Comparison of ENCODE assay signal across 23 mouse cellular contexts in the genomic region with DNA sequence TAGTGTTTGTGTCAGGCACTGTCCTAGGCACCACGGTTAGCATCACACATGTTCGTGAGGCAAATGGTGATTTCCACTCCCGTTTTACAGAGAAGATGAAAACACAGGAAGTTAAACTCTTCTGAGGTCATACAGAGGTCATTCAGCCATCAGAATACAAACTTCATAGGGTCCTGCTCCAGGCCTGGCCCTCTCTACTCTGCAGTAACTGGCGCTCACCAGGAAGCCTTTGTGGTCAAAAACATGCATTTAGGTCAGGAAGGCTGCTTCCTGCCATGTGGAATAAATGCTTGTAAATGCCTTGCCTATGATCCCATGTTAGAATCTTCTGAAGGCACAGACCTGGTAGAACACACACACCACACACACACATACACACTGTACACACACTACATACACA. TPM values are rescaled to one million over a fixed set of nuclear protein-coding genes. Genes with fewer than 3 reads are reported as not detected.
DNase-seq lines count a peak whose midpoint lies in the region; ATAC-seq and TF ChIP-seq lines count a peak whose summit lies in the region.
"Had no signal": no experiment of that assay in that cellular context is flagged by ENCODE, and none has a peak within 500 bp of the region (broad histone marks: within the 10 kb centered on the region; RNA-seq: fewer than 3 reads in every experiment).

No protein-coding gene starts in this region.

- TF ChIP-seq CTCF in kidney, adult 2 months (conservative IDR thresholded peaks at IDR 0.05; ENCODE audit: insufficient read depth, insufficient read length, low read depth, low read length): no peak

- H3K9ac ChIP-seq in liver, embryonic 11.5 days (ENCODE audit: low read depth, low read length): no peak overlapping the region
- H3K9ac ChIP-seq in liver, embryonic 15.5 days: no peak overlapping the region
- H3K9ac ChIP-seq in intestine, embryonic 16.5 days (ENCODE audit: low read depth, low read length): no peak overlapping the region
- H3K9ac ChIP-seq: embryonic facial prominence, embryonic 15.5 days; heart, embryonic 15.5 days; hindbrain, embryonic 15.5 days had no signal

- no peak for DNase-seq in liver, embryonic 11.5 days (ENCODE audit: low spot score)
- no peak for DNase-seq in liver
- DNase-seq in CD4-positive, CD25-positive, alpha-beta regulatory T cell, adult 2 months (ENCODE audit: low read depth, low spot score): peak; percentile 55
- DNase-seq in kidney, adult 2 months: no peak
- DNase-seq in cerebellum, adult 8-10 months: no peak
- DNase-seq: adrenal gland, adult 8-10 months; adrenal gland, postnatal 36 days; cerebellum, adult 2 months; cerebellum, postnatal 14 days; embryo, embryonic 11 days; gastrocnemius, postnatal 14 days; heart, adult 2 months had no signal

- no peaks in the 10 kb centered on the region for H3K36me3 ChIP-seq in liver, embryonic 11.5 days (ENCODE audit: control insufficient read depth, insufficient read depth, low read length)
- H3K36me3 ChIP-seq in liver, embryonic 15.5 days (replicated peaks): no peaks in the 10 kb centered on the region
- no peaks in the 10 kb centered on the region for H3K36me3 ChIP-seq in kidney, adult 2 months (ENCODE audit: control insufficient read depth, insufficient read depth, low read length)
- no peaks in the 10 kb centered on the region for H3K36me3 ChIP-seq in intestine, embryonic 16.5 days (ENCODE audit: control insufficient read depth, insufficient read depth, low read length)
- H3K36me3 ChIP-seq: embryonic facial prominence, embryonic 15.5 days; forebrain, embryonic 10.5 days; G1E; heart, embryonic 15.5 days; hindbrain, embryonic 15.5 days had no signal

- WGBS in liver, embryonic 11.5 days: 54% methylated on average over 4 of the region's 4 CpGs
- WGBS in liver, embryonic 15.5 days (ENCODE audit: insufficient replicate concordance): 46% methylated on average over 4 of the region's 4 CpGs
- WGBS in kidney, adult 2 months: 64% methylated on average over 4 of the region's 4 CpGs
- WGBS in intestine, embryonic 16.5 days: 50% methylated on average over 4 of the region's 4 CpGs

- H3K27me3 ChIP-seq in liver, embryonic 11.5 days (replicated peaks; ENCODE audit: control insufficient read depth, insufficient read depth, low read length): no peaks in the 10 kb centered on the region
- no peaks in the 10 kb centered on the region for H3K27me3 ChIP-seq in liver, embryonic 15.5 days
- no peaks in the 10 kb centered on the region for H3K27me3 ChIP-seq in kidney, adult 2 months (replicated peaks; ENCODE audit: control insufficient read depth, insufficient read depth, low read length)
- H3K27me3 ChIP-seq in intestine, embryonic 16.5 days (replicated peaks; ENCODE audit: control insufficient read depth, insufficient read depth, low read length): no peaks in the 10 kb centered on the region
- H3K27me3 ChIP-seq: embryonic facial prominence, embryonic 15.5 days; heart, embryonic 15.5 days; hindbrain, embryonic 15.5 days had no signal

- H3K4me1 ChIP-seq in liver, embryonic 11.5 days (replicated peaks; ENCODE audit: control insufficient read depth, insufficient read depth, low read length): peaks cover 22% of the 10 kb centered on the region
- H3K4me1 ChIP-seq in liver, embryonic 15.5 days (replicated peaks): peaks cover 36% of the 10 kb centered on the region
- no peaks in the 10 kb centered on the region for H3K4me1 ChIP-seq in kidney, adult 2 months (ENCODE audit: control insufficient read depth, insufficient read depth, low read length)
- peaks cover 14% of the 10 kb centered on the region for H3K4me1 ChIP-seq in intestine, embryonic 16.5 days (ENCODE audit: control insufficient read depth, insufficient read depth, low read length)

- no peak overlapping the region for H3K4me3 ChIP-seq in liver, embryonic 11.5 days (ENCODE audit: low read depth, low read length)
- no peak overlapping the region for H3K4me3 ChIP-seq in liver, embryonic 15.5 days (replicated peaks)
- H3K4me3 ChIP-seq in kidney, adult 2 months (ENCODE audit: insufficient read depth, low read depth, low read length): no peak overlapping the region
- H3K4me3 ChIP-seq in intestine, embryonic 16.5 days (ENCODE audit: low read length): no peak overlapping the region
- H3K4me3 ChIP-seq: embryonic facial prominence, embryonic 15.5 days; erythroblast, embryonic 14.5 days; forebrain, embryonic 10.5 days; heart, adult 2 months; heart, embryonic 15.5 days; hindbrain, embryonic 15.5 days had no signal

- no peak for TF ChIP-seq POLR2A in kidney, adult 2 months (IDR thresholded peaks at IDR 0.05; ENCODE audit: low read depth, low read length)

- no peaks in the 10 kb centered on the region for H3K9me3 ChIP-seq in liver, embryonic 11.5 days (ENCODE audit: control insufficient read depth, low read length)
- 0 out of 2 replicates have a peak, but pooled peaks cover 2% of the 10 kb centered on the region for H3K9me3 ChIP-seq in liver, embryonic 15.5 days (replicated peaks)
- H3K9me3 ChIP-seq in intestine, embryonic 16.5 days (ENCODE audit: control insufficient read depth, low read length): no peaks in the 10 kb centered on the region; the same call in 1 of the 2 replicates
- H3K9me3 ChIP-seq: embryonic facial prominence, embryonic 15.5 days; forebrain, embryonic 10.5 days; heart, embryonic 15.5 days; hindbrain, embryonic 15.5 days had no signal

- H3K4me2 ChIP-seq in liver, embryonic 11.5 days: no peak overlapping the region
- H3K4me2 ChIP-seq in liver, embryonic 15.5 days: no peak overlapping the region
- H3K4me2 ChIP-seq in intestine, embryonic 16.5 days (ENCODE audit: low read depth, low read length): no peak overlapping the region
- H3K4me2 ChIP-seq: embryonic facial prominence, embryonic 15.5 days; heart, embryonic 11.5 days; heart, embryonic 15.5 days; hindbrain, embryonic 15.5 days had no signal

- no peak for ATAC-seq in liver, embryonic 11.5 days (replicated peaks; ENCODE audit: low FRiP score)
- ATAC-seq in activated CD4-positive, CD25-positive, alpha-beta regulatory T cell, adult 4 months: peak; percentile 37
- no peak for ATAC-seq in liver, embryonic 15.5 days (ENCODE audit: insufficient read depth)
- no peak for ATAC-seq in intestine, embryonic 16.5 days
- ATAC-seq: forebrain, embryonic 14.5 days had no signal

- H3K27ac ChIP-seq in liver, embryonic 11.5 days (ENCODE audit: low read depth, low read length): peak overlapping the region; percentile 61; the same call in 1 of the 2 replicates
- peak overlapping the region; percentile 66 for H3K27ac ChIP-seq in liver, embryonic 15.5 days (replicated peaks)
- H3K27ac ChIP-seq in kidney, adult 2 months (ENCODE audit: insufficient read depth, low read depth, low read length): no peak overlapping the region
- H3K27ac ChIP-seq in intestine, embryonic 16.5 days (ENCODE audit: low read length): no peak overlapping the region
- H3K27ac ChIP-seq: embryonic facial prominence, embryonic 15.5 days; forebrain, embryonic 10.5 days; heart, adult 2 months; heart, embryonic 15.5 days; hindbrain, embryonic 15.5 days had no signal

RNA-seq across cellular contexts. Expression of gene Rasl11a, which starts 20.6 kb away (rescaled TPM):
- 4.3 and 4.9 TPM in 2 replicates for polyA plus RNA-seq in liver, embryonic 11.5 days (2014; fragmentation: Nextera tagmentation; extraction: Ambion mirVana)
- polyA plus RNA-seq in activated CD4-positive, CD25-positive, alpha-beta regulatory T cell, adult 4 months (2017; shearing (Covaris generic)): 1 to 10 TPM; 2.1 to 6.0 TPM
- polyA plus RNA-seq in liver, embryonic 15.5 days (2015; fragmentation: Nextera tagmentation; extraction: Ambion mirVana): 1.8 and 2.1 TPM in 2 replicates
- polyA plus RNA-seq in kidney, adult 2 months (2012; rRNA removed): 17.4 and 20.2 TPM in 2 replicates
- 26.5 and 28.3 TPM in 2 replicates for polyA plus RNA-seq in intestine, embryonic 16.5 days (2015; fragmentation: Nextera tagmentation; extraction: Ambion mirVana)

RNA-seq across cellular contexts. Expression of gene Rpl21, which starts 32.8 kb away (rescaled TPM):
- polyA plus RNA-seq in liver, embryonic 11.5 days (2014; fragmentation: Nextera tagmentation; extraction: Ambion mirVana): 719 and 772 TPM in 2 replicates
- polyA plus RNA-seq in activated CD4-positive, CD25-positive, alpha-beta regulatory T cell, adult 4 months (2017; shearing (Covaris generic)): 1,000 to 10,000 TPM in 1 of 2 experiments, 100 to 1,000 TPM in 1; 720 to 1,295 TPM
- 224 and 276 TPM in 2 replicates for polyA plus RNA-seq in liver, embryonic 15.5 days (2015; fragmentation: Nextera tagmentation; extraction: Ambion mirVana)
- 54.5 and 98.3 TPM in 2 replicates for polyA plus RNA-seq in kidney, adult 2 months (2012; rRNA removed)
- polyA plus RNA-seq in intestine, embryonic 16.5 days (2015; fragmentation: Nextera tagmentation; extraction: Ambion mirVana): 455 and 503 TPM in 2 replicates

Comparison
In these comparisons a context has a peak if more than half of its experiments do, and no peak if none do; other contexts are left out.
1. H3K27ac ChIP-seq: peak in liver, embryonic 11.5 days (single experiment) and liver, embryonic 15.5 days (single experiment); none in kidney, adult 2 months (single experiment) and intestine, embryonic 16.5 days (single experiment).